Mouse (Mus musculus) testis, adult 2 months (tissue): Measurements from ENCODE around the gene Gle1.

Experiments
- CTCF ChIP-seq: fragments of 200-500 bp; IDR thresholded peaks from 2 replicates; pipeline ENCODE4 v1.5.1; 2012; ENCODE audit warnings: low read depth, mild to moderate bottlenecking, inconsistent platforms, low read length, moderate library complexity; ENCODE audit not compliant: control insufficient read depth, insufficient read depth, insufficient replicate concordance
- POLR2A ChIP-seq: fragments of 200-500 bp; IDR thresholded peaks from 2 replicates; pipeline ENCODE4 v1.6.1; 2012; ENCODE audit warnings: low read depth, mild to moderate bottlenecking, inconsistent platforms, low read length, moderate library complexity; ENCODE audit not compliant: control insufficient read depth

DNA sequence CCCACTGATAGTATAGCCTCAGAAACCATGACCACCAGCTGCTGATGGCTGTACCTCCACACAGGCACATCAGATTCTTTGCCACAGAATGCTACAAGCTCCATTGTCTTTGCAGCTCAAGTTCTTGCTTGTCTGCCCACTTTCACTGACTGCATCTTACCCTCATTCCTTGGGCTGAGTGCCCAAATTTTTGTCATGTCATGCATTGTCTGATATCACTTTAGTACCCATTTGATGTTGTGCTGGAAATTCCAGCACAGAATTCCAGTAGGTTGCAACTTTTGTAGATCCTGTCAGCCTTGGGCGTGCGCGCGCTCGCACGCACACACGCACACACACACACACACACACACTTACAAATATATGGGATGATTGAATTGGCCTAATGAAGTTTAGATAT, 26.0 kb downstream of the Gle1 start:
- TF ChIP-seq CTCF = no peak
- no peak for TF ChIP-seq POLR2A
